Mouse (Mus musculus): ENCODE data around the gene Cisd3. TPM values are rescaled to one million over a fixed set of nuclear protein-coding genes. Genes with fewer than 3 reads are reported as not detected.

Gene Cisd3
- polyA plus RNA-seq, 1 experiment from 2014 or later = 45.5 TPM

Small RNA genes within 50 kb of the gene (microRNA-seq; reads per million reads assigned to microRNA genes)
- gene Gm24158 = not detected
- 0.93 reads per million for gene Mir6927

Other genes starting within 250 kb of the Cisd3 start
- 0.70 and 0.87 TPM in 2 replicates for gene 4933428G20Rik, start 185.5 kb upstream of the Cisd3 start, polyA plus RNA-seq (2015; fragmentation: Nextera tagmentation; extraction: Ambion mirVana)
- 0.53 and 0.87 TPM in 2 replicates for gene Srcin1, start 109.6 kb upstream of the Cisd3 start, polyA plus RNA-seq (2015; fragmentation: Nextera tagmentation; extraction: Ambion mirVana)
- 4.3 and 4.4 TPM in 2 replicates for gene Epop, start 56.1 kb upstream of the Cisd3 start, polyA plus RNA-seq (2015; fragmentation: Nextera tagmentation; extraction: Ambion mirVana)
- 3.2 and 3.3 TPM in 2 replicates for gene Mllt6, start 22.4 kb upstream of the Cisd3 start, polyA plus RNA-seq (2015; fragmentation: Nextera tagmentation; extraction: Ambion mirVana)
- 12.1 and 13.2 TPM in 2 replicates for gene Pcgf2, start 14.7 kb downstream of the Cisd3 start, polyA plus RNA-seq (2015; fragmentation: Nextera tagmentation; extraction: Ambion mirVana)
- gene Psmb3, start 17.6 kb downstream of the Cisd3 start, polyA plus RNA-seq (2015; fragmentation: Nextera tagmentation; extraction: Ambion mirVana) = 465 and 505 TPM in 2 replicates
- 1.6 and 1.8 TPM in 2 replicates for gene Pip4k2b, start 58.9 kb downstream of the Cisd3 start, polyA plus RNA-seq (2015; fragmentation: Nextera tagmentation; extraction: Ambion mirVana)
- 15.6 and 18.5 TPM in 2 replicates for gene Cwc25, start 80.7 kb downstream of the Cisd3 start, polyA plus RNA-seq (2015; fragmentation: Nextera tagmentation; extraction: Ambion mirVana)
- 0.85 TPM in 1 of 2 replicates, not detected in the other for gene 1700001P01Rik, start 90.1 kb downstream of the Cisd3 start, polyA plus RNA-seq (2015; fragmentation: Nextera tagmentation; extraction: Ambion mirVana)
- 457 and 490 TPM in 2 replicates for gene Rpl23, start 96.6 kb downstream of the Cisd3 start, polyA plus RNA-seq (2015; fragmentation: Nextera tagmentation; extraction: Ambion mirVana)
- 153 and 160 TPM in 2 replicates for gene Lasp1, start 113.2 kb downstream of the Cisd3 start, polyA plus RNA-seq (2015; fragmentation: Nextera tagmentation; extraction: Ambion mirVana)
- gene B230217C12Rik, start 155.0 kb downstream of the Cisd3 start, polyA plus RNA-seq (2015; fragmentation: Nextera tagmentation; extraction: Ambion mirVana) = 4.2 and 4.4 TPM in 2 replicates
- gene Fbxo47, start 198.3 kb downstream of the Cisd3 start, polyA plus RNA-seq (2015; fragmentation: Nextera tagmentation; extraction: Ambion mirVana) = 0.42 and 0.64 TPM in 2 replicates

Measured in lung, embryonic 15.5 days (tissue).